Mouse (Mus musculus): ENCODE measurements around the gene Pafah2. TPM values are rescaled to one million over a fixed set of nuclear protein-coding genes. Genes with fewer than 3 reads are reported as not detected.
"Not testable (repeated sequence)": the region's sequence is repeated elsewhere in the genome, so short reads cannot be mapped to it uniquely, and the experiment has no call there.

Gene Pafah2
- polyA plus RNA-seq, 1 experiment from 2014 or later, result 7.6 TPM

DNA sequence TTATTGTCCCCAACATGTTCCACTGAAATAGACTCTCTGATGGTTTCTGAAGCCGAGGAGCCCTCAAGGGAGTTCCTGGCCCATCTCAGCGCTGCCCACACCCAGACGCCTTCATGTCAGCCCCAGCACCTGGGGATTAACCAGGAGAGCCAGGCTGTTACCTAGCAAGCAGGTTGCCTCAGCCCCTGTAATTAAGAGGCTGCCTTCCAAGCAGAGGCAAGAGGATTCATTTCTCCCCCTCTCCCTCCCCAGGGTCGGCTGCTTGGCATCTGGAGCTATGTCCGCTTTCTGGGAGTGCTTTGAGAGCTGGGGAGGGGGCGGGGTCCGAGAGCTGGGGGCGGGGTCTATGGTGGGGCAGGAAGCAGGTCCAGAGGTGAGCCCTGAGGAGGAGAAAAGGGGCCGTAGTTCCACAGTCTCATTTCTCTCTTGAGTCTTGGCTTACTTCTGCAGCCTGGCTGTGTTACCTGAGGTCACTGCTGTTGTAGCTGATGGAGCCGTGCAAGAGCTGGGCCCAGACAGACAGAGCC is 18.0 kb upstream of the Pafah2 start:
- H3K27me3 ChIP-seq, result no peaks in the 10 kb centered on the region
- H3K9me3 ChIP-seq, result no peaks in the 10 kb centered on the region
- H3K36me3 ChIP-seq, result no peaks in the 10 kb centered on the region
- no peak overlapping the region for H3K4me2 ChIP-seq
- no peak overlapping the region for H3K9ac ChIP-seq
- 40% methylated on average over 10 of the region's 10 CpGs for WGBS
- H3K4me1 ChIP-seq (replicated peaks), result no peaks in the 10 kb centered on the region
- ATAC-seq (ENCODE audit: low FRiP score, low read depth), result no peak
- H3K27ac ChIP-seq (replicated peaks), result no peak overlapping the region
- no peak overlapping the region for H3K4me3 ChIP-seq

DNA sequence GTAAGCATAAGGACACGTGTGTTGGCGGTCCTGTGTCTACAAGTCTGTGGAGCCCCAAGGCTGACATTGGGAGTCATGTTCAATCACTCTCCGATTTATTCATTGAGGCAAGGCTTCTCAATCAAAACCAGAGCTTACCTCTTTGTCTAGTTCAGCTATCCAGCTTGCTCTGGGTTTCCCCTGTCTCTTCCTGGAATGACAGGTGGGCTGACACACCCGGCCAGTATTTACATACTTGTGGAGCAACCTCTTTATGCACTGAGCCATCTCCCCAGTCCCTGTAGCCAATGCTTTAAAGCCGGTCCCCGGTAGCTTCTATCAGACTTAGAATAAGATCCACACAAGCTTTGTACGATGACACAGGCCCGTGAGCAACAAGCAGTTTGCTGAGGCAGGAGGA is 16.6 kb upstream of the Pafah2 start:
- Histone ChIP-seq H3K9ac (no peak overlapping the region), H3K4me3 (no peak overlapping the region), H3K27ac (replicated peaks) (no peak overlapping the region), H3K4me1 (replicated peaks) (no peaks in the 10 kb centered on the region), H3K27me3 (no peaks in the 10 kb centered on the region), H3K36me3 (no peaks in the 10 kb centered on the region), H3K9me3 (no peaks in the 10 kb centered on the region), H3K4me2 (no peak overlapping the region)
- 85% methylated on average over 8 of the region's 8 CpGs for WGBS
- ATAC-seq (ENCODE audit: low FRiP score, low read depth), result no peak

- 94% methylated on average over 2 of the region's 6 CpGs for WGBS
- not testable (repeated sequence) for H3K27me3 ChIP-seq; H3K27ac ChIP-seq (replicated peaks); H3K9ac ChIP-seq; H3K4me1 ChIP-seq (replicated peaks); H3K4me2 ChIP-seq; H3K4me3 ChIP-seq; H3K9me3 ChIP-seq; ATAC-seq (ENCODE audit: low FRiP score, low read depth); H3K36me3 ChIP-seq
Observed at GRCm38 (mm10) chr4:134383750-134384149, 12.4 kb upstream of the Pafah2 start, which contains the start of gene Extl1. Extl1 (minus strand) TSS chr4:134383850.

- Histone ChIP-seq H3K4me1 (replicated peaks) (peaks cover under 1% of the 10 kb centered on the region; the same call in 1 of the 2 replicates), H3K4me2 (no peak overlapping the region), H3K27me3 (no peaks in the 10 kb centered on the region), H3K9me3 (no peaks in the 10 kb centered on the region), H3K27ac (replicated peaks) (no peak overlapping the region), H3K4me3 (no peak overlapping the region), H3K36me3 (no peaks in the 10 kb centered on the region), H3K9ac (no peak overlapping the region)
- WGBS, result 68% methylated on average over 6 of the region's 6 CpGs
- ATAC-seq (ENCODE audit: low FRiP score, low read depth), result no peak
Observed at GRCm38 (mm10) chr4:134387268-134387667, 8.9 kb upstream of the Pafah2 start.

- Histone ChIP-seq H3K27me3 (no peaks in the 10 kb centered on the region), H3K4me3 (no peak overlapping the region), H3K9ac (no peak overlapping the region), H3K27ac (replicated peaks) (no peak overlapping the region), H3K9me3 (no peaks in the 10 kb centered on the region), H3K4me2 (no peak overlapping the region), H3K36me3 (no peaks in the 10 kb centered on the region), H3K4me1 (replicated peaks) (peaks cover 7% of the 10 kb centered on the region; the same call in 1 of the 2 replicates)
- WGBS, result 13% methylated on average over 5 of the region's 5 CpGs
- ATAC-seq (ENCODE audit: low FRiP score, low read depth), result no peak
Observed at GRCm38 (mm10) chr4:134388397-134388796, 7.7 kb upstream of the Pafah2 start.

GRCm38 (mm10) chr4:134391636-134392035 is 4.5 kb upstream of the Pafah2 start:
- Histone ChIP-seq H3K4me2 (no peak overlapping the region), H3K4me3 (no peak overlapping the region), H3K9me3 (no peaks in the 10 kb centered on the region), H3K27ac (replicated peaks) (no peak overlapping the region), H3K4me1 (replicated peaks) (peaks cover 12% of the 10 kb centered on the region), H3K36me3 (no peaks in the 10 kb centered on the region), H3K27me3 (no peaks in the 10 kb centered on the region), H3K9ac (no peak overlapping the region)
- ATAC-seq (ENCODE audit: low FRiP score, low read depth), result no peak
- WGBS, result 100% methylated on average over 1 of the region's 1 CpGs

GRCm38 (mm10) chr4:134392595-134392994 is 3.5 kb upstream of the Pafah2 start:
- H3K27me3 ChIP-seq, result no peaks in the 10 kb centered on the region
- H3K9ac ChIP-seq, result no peak overlapping the region
- no peaks in the 10 kb centered on the region for H3K36me3 ChIP-seq
- 0 out of 2 replicates have a peak overlapping the region, but pooled peaks have one; percentile 11 for H3K4me2 ChIP-seq
- no peaks in the 10 kb centered on the region for H3K9me3 ChIP-seq
- WGBS, result 9% methylated on average over 8 of the region's 8 CpGs
- H3K4me3 ChIP-seq, result no peak overlapping the region
- no peak overlapping the region for H3K27ac ChIP-seq (replicated peaks)
- no peak for ATAC-seq (ENCODE audit: low FRiP score, low read depth)
- peaks cover 20% of the 10 kb centered on the region for H3K4me1 ChIP-seq (replicated peaks)

GRCm38 (mm10) chr4:134393026-134393425 is 3.1 kb upstream of the Pafah2 start:
- no peak for ATAC-seq (ENCODE audit: low FRiP score, low read depth)
- peaks cover 24% of the 10 kb centered on the region for H3K4me1 ChIP-seq (replicated peaks)
- 17% methylated on average over 12 of the region's 12 CpGs for WGBS

GRCm38 (mm10) chr4:134395142-134395541 is 978 bp upstream of the Pafah2 start:
- peak overlapping the region; percentile 95; the same call in 1 of the 2 replicates for H3K4me2 ChIP-seq
- WGBS, result 89% methylated on average over 7 of the region's 7 CpGs

More at GRCm38 (mm10) chr4:134393026-134393425, 3.1 kb upstream of the Pafah2 start:
- Histone ChIP-seq H3K27me3 (no peaks in the 10 kb centered on the region), H3K27ac (replicated peaks) (0 out of 2 replicates have a peak overlapping the region, but pooled peaks have one; percentile 25), H3K9ac (no peak overlapping the region), H3K4me2 (no peak overlapping the region), H3K4me3 (no peak overlapping the region), H3K9me3 (no peaks in the 10 kb centered on the region), H3K36me3 (no peaks in the 10 kb centered on the region)

GRCm38 (mm10) chr4:134397121-134397520 is 1.0 kb downstream of the Pafah2 start:
- Histone ChIP-seq H3K27ac (replicated peaks) (peak overlapping the region; percentile 43), H3K9ac (0 out of 2 replicates have a peak overlapping the region, but pooled peaks have one; percentile 0), H3K9me3 (no peaks in the 10 kb centered on the region), H3K27me3 (no peaks in the 10 kb centered on the region), H3K4me2 (peak overlapping the region; percentile 95), H3K36me3 (no peaks in the 10 kb centered on the region), H3K4me3 (no peak overlapping the region), H3K4me1 (replicated peaks) (peaks cover 50% of the 10 kb centered on the region)
- 27% methylated on average over 7 of the region's 7 CpGs for WGBS
- ATAC-seq (ENCODE audit: low FRiP score, low read depth), result no peak

More at GRCm38 (mm10) chr4:134395142-134395541, 978 bp upstream of the Pafah2 start:
- Histone ChIP-seq H3K9me3 (no peaks in the 10 kb centered on the region), H3K4me3 (no peak overlapping the region), H3K36me3 (no peaks in the 10 kb centered on the region), H3K27me3 (no peaks in the 10 kb centered on the region), H3K4me1 (replicated peaks) (peaks cover 33% of the 10 kb centered on the region), H3K9ac (no peak overlapping the region), H3K27ac (replicated peaks) (peak overlapping the region; percentile 84)
- no peak for ATAC-seq (ENCODE audit: low FRiP score, low read depth)

DNA sequence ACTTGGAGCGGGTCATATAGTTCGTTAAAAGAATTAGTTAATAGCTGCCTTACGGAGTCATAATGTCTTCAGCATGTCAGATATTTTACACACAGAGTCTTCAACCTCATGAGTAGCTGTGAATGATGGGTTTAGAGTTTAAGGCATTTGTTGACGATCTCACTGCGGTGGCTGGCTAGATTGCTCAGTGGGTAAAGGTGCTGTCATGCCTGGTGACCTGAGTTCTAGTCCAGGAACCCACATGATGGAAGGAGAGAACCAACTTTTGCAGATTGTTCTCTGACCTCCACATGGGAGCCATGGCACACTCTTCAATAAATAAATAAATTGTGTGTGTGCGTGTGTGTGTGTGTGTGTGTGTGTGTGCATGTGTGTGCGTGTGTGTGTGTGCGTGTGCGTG is 1.6 kb downstream of the Pafah2 start:
- H3K9me3 ChIP-seq, result no peaks in the 10 kb centered on the region
- WGBS, result 90% methylated on average over 9 of the region's 9 CpGs
- no peaks in the 10 kb centered on the region for H3K36me3 ChIP-seq
- ATAC-seq (ENCODE audit: low FRiP score, low read depth), result no peak
- H3K27me3 ChIP-seq, result no peaks in the 10 kb centered on the region
- H3K9ac ChIP-seq, result 0 out of 2 replicates have a peak overlapping the region, but pooled peaks have one; percentile 0
- H3K4me3 ChIP-seq, result no peak overlapping the region
- no peak overlapping the region; the same call in 1 of the 2 replicates for H3K27ac ChIP-seq (replicated peaks)
- peaks cover 50% of the 10 kb centered on the region for H3K4me1 ChIP-seq (replicated peaks)
- H3K4me2 ChIP-seq, result peak overlapping the region; percentile 95; the same call in 1 of the 2 replicates

GRCm38 (mm10) chr4:134400206-134400605 is 4.1 kb downstream of the Pafah2 start:
- Histone ChIP-seq H3K36me3 (no peaks in the 10 kb centered on the region), H3K4me2 (peak overlapping the region; percentile 66), H3K4me1 (replicated peaks) (peaks cover 57% of the 10 kb centered on the region), H3K9me3 (no peaks in the 10 kb centered on the region), H3K9ac (peak overlapping the region; percentile 14; the same call in 1 of the 2 replicates), H3K27me3 (no peaks in the 10 kb centered on the region), H3K4me3 (peak overlapping the region; percentile 39; the same call in 1 of the 2 replicates), H3K27ac (replicated peaks) (peak overlapping the region; percentile 82)
- WGBS, result 19% methylated on average over 5 of the region's 5 CpGs
- no peak for ATAC-seq (ENCODE audit: low FRiP score, low read depth)

Measured in hindbrain, embryonic 15.5 days (tissue).